In genomic region chr4:99185305-99185704, GRCm38 (mm10) we compare ENCODE assay signal across 24 mouse cellular contexts.
"Had no signal": no experiment of that assay in that cellular context is flagged by ENCODE, and none has a peak within 500 bp of the region (broad histone marks: within the 10 kb centered on the region; RNA-seq: fewer than 3 reads in every experiment).

No protein-coding gene starts in this region.

- ATAC-seq: hindbrain, embryonic 16.5 days; inflammation-experienced regulatory T-cells, adult 6 months; intestine, embryonic 15.5 days; intestine, postnatal 0 days; liver, embryonic 12.5 days had no signal

- H3K4me1 ChIP-seq: heart, embryonic 13.5 days; heart, embryonic 15.5 days; hindbrain, embryonic 12.5 days; intestine, embryonic 15.5 days; liver, embryonic 12.5 days had no signal

- H3K27ac ChIP-seq: heart, embryonic 13.5 days; heart, embryonic 15.5 days; hindbrain, embryonic 10.5 days; hindbrain, embryonic 12.5 days; hindbrain, embryonic 14.5 days; intestine, embryonic 15.5 days; layer of hippocampus, adult 2 months; left cerebral cortex, adult 2 months; limb, embryonic 10.5 days; limb, embryonic 12.5 days; liver, embryonic 12.5 days had no signal

- H3K36me3 ChIP-seq: heart, embryonic 13.5 days; heart, embryonic 15.5 days; hindbrain, embryonic 10.5 days; hindbrain, embryonic 12.5 days; intestine, embryonic 15.5 days; limb, embryonic 10.5 days; limb, embryonic 12.5 days; liver, embryonic 12.5 days had no signal

- H3K4me3 ChIP-seq: heart, embryonic 13.5 days; heart, embryonic 15.5 days; hindbrain, embryonic 10.5 days; hindbrain, embryonic 12.5 days; intestine, embryonic 15.5 days; layer of hippocampus, adult 2 months; left cerebral cortex, adult 2 months; limb, embryonic 10.5 days; limb, embryonic 12.5 days; liver, embryonic 12.5 days had no signal

- DNase-seq: gastrocnemius, postnatal 14 days; gastrocnemius, postnatal 36 days; heart, adult 18-20 months; heart, postnatal 14 days; heart, postnatal 36 days; kidney, adult 18-20 months; kidney, postnatal 10 days; kidney, postnatal 25 days; kidney, postnatal 4 days had no signal

- H3K27me3 ChIP-seq: heart, embryonic 13.5 days; heart, embryonic 15.5 days; hindbrain, embryonic 12.5 days; intestine, embryonic 15.5 days; limb, embryonic 12.5 days; liver, embryonic 12.5 days had no signal

- H3K9ac ChIP-seq: heart, embryonic 13.5 days; heart, embryonic 15.5 days; hindbrain, embryonic 12.5 days; hindbrain, embryonic 14.5 days; intestine, embryonic 15.5 days; limb, embryonic 12.5 days; liver, embryonic 12.5 days had no signal

- H3K4me2 ChIP-seq: heart, embryonic 11.5 days; heart, embryonic 13.5 days; heart, embryonic 15.5 days; hindbrain, embryonic 12.5 days; hindbrain, embryonic 14.5 days; intestine, embryonic 15.5 days; limb, embryonic 12.5 days; liver, embryonic 12.5 days had no signal

- H3K9me3 ChIP-seq: heart, embryonic 13.5 days; heart, embryonic 15.5 days; hindbrain, embryonic 10.5 days; hindbrain, embryonic 12.5 days; intestine, embryonic 15.5 days; limb, embryonic 10.5 days; liver, embryonic 12.5 days had no signal
